Mouse (Mus musculus) MEL (cell line): ENCODE data around the gene Smad1.

ENCODE experiments used
- NRF1 ChIP-seq: IDR thresholded peaks from 2 replicates; pipeline ENCODE4 v1.6.1; 2014; ENCODE audit warnings: low read depth, mild to moderate bottlenecking, inconsistent platforms, low read length, improper control_type of control experiment, moderate library complexity; ENCODE audit not compliant: poor library complexity, insufficient read depth, severe bottlenecking
- POLR2A ChIP-seq, 2 experiments: IDR thresholded peaks; 2 replicates each; pipeline ENCODE4 v1.6.1; 2011 to 2012; ENCODE audit warnings: low read length in 2 of 2, mild to moderate bottlenecking in 2 of 2, control low read depth in 1 of 2, improper control_type of control experiment in 1 of 2, low read depth in 1 of 2, moderate library complexity in 1 of 2; ENCODE audit not compliant: control insufficient read depth in 1 of 2, insufficient read depth in 1 of 2, poor library complexity in 1 of 2
- POLR2AphosphoS5 ChIP-seq: IDR thresholded peaks from 2 replicates; pipeline ENCODE4 v1.6.1; 2012; ENCODE audit warnings: low read depth, borderline replicate concordance, mild to moderate bottlenecking, inconsistent platforms, low read length, moderate library complexity, mixed read lengths
- TBP ChIP-seq: IDR thresholded peaks from 2 replicates; pipeline ENCODE4 v1.8.0; 2011; ENCODE audit warnings: low read depth, low read length, improper control_type of control experiment

- TF ChIP-seq TBP, result no peak
- no peak for TF ChIP-seq POLR2AphosphoS5
- no peak for TF ChIP-seq NRF1
- no peak for TF ChIP-seq POLR2A (IDR thresholded peaks at IDR 0.05; ENCODE audit: control insufficient read depth in 1 of 2, insufficient read depth in 1 of 2, low read depth in 1 of 2, low read length in 2 of 2, poor library complexity in 1 of 2)
These were observed 58.1 kb downstream of the Smad1 start for GRCm38 (mm10) chr8:79341236-79341635.
